Mouse (Mus musculus): Measurements from ENCODE around the gene Nos3.

DNA sequence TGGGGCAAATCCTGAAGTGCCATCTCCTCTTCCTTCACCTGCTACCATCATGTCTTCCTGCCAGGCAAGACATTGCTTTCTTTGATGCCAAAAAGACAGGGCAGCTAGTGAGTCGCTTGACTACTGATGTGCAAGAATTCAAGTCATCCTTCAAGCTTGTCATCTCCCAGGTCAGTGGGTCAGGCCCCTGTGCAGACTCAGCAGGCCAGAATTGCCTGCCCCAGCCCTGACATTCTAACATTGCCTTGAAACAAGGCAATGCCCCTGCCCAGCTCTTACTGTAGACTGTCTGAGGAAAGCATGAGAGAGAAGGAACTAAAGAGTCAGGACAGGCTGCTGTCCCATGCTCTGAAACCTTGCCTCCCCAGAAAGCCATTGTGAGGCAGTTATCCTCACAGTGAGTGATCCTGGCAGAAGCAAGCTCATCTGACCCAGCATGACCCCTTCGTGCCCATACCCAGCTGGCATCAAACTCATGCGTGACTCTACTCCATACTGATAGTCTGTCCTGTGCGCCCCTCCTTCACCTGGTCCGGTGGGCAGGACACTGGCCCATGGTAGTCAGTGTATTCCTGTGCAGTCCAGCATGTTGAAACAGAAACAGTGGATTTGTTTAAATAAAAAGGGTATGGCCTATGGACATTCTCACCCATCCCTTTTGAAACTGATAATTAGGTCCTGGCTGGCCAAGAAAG, 36.4 kb downstream of the Nos3 start:
- TF ChIP-seq CTCF (IDR thresholded peaks at IDR 0.05; ENCODE audit: low read depth) (no peak), EP300 (IDR thresholded peaks at IDR 0.05; ENCODE audit: low read depth) (no peak)

Measured in liver, postnatal 0 days (tissue).